ENCODE assay signal across 12 mouse cellular contexts in the genomic region with DNA sequence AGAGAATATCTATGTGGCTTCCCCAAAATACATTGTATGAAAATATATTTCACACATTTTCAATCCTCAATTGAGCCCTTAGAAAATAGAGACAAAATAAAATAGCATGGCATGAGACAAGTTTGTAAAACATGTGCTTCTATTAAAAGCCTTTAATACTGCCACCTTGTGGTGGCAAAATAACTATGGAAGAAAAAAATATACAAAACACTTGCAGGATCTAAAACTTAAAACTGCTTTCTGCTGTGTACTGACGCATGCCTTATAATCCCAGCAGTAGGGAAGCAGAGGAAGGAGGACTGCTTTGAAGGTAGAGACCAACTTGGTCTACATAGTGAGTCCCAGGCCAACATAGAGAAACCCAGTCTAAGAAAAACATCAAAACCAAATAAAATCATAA. TPM values are rescaled to one million over a fixed set of nuclear protein-coding genes. Genes with fewer than 3 reads are reported as not detected.
DNase-seq lines count a peak whose midpoint lies in the region; ATAC-seq and TF ChIP-seq lines count a peak whose summit lies in the region.
"Had no signal": no experiment of that assay in that cellular context is flagged by ENCODE, and none has a peak within 500 bp of the region (broad histone marks: within the 10 kb centered on the region; RNA-seq: fewer than 3 reads in every experiment).

No protein-coding gene starts in this region.

- no peaks in the 10 kb centered on the region for H3K27me3 ChIP-seq in hindbrain, postnatal 0 days (ENCODE audit: insufficient read depth, low read length)
- H3K27me3 ChIP-seq in hindbrain, embryonic 13.5 days = no peaks in the 10 kb centered on the region
- H3K27me3 ChIP-seq: limb, embryonic 12.5 days; stomach, embryonic 15.5 days had no signal

- 25% methylated on average over 1 of the region's 1 CpGs for WGBS in hindbrain, postnatal 0 days
- 75% methylated on average over 1 of the region's 1 CpGs for WGBS in hindbrain, embryonic 13.5 days

- H3K4me1 ChIP-seq in hindbrain, postnatal 0 days (ENCODE audit: insufficient read depth, low read length) = no peaks in the 10 kb centered on the region
- no peaks in the 10 kb centered on the region for H3K4me1 ChIP-seq in hindbrain, embryonic 13.5 days (replicated peaks)
- H3K4me1 ChIP-seq: limb, embryonic 12.5 days; stomach, embryonic 15.5 days had no signal

- no peaks in the 10 kb centered on the region for H3K9me3 ChIP-seq in hindbrain, postnatal 0 days (ENCODE audit: low read length)
- H3K9me3 ChIP-seq in hindbrain, embryonic 13.5 days = no peaks in the 10 kb centered on the region
- H3K9me3 ChIP-seq: limb, embryonic 12.5 days; stomach, embryonic 15.5 days had no signal

- no peak for ATAC-seq in hindbrain, postnatal 0 days
- ATAC-seq in hindbrain, embryonic 13.5 days (ENCODE audit: low FRiP score) = no peak
- peak; percentile 72 for ATAC-seq in erythroid progenitor cell, adult 5-6 weeks (replicated peaks; ENCODE audit: low FRiP score, poor library complexity, severe bottlenecking)
- ATAC-seq: activated CD4-positive, CD25-positive, alpha-beta regulatory T cell, adult 4 months had no signal

- TF ChIP-seq CTCF in hindbrain, postnatal 0 days (IDR thresholded peaks at IDR 0.05; ENCODE audit: low read depth) = peak; percentile 62

- no peak overlapping the region for H3K9ac ChIP-seq in hindbrain, postnatal 0 days (replicated peaks; ENCODE audit: low read length)
- H3K9ac ChIP-seq in hindbrain, embryonic 13.5 days = no peak overlapping the region
- H3K9ac ChIP-seq: limb, embryonic 12.5 days; stomach, embryonic 15.5 days had no signal

- no peaks in the 10 kb centered on the region for H3K36me3 ChIP-seq in hindbrain, postnatal 0 days (ENCODE audit: insufficient read depth, low read length)
- no peaks in the 10 kb centered on the region for H3K36me3 ChIP-seq in hindbrain, embryonic 13.5 days
- H3K36me3 ChIP-seq: limb, embryonic 12.5 days; stomach, embryonic 15.5 days had no signal

- H3K27ac ChIP-seq in hindbrain, postnatal 0 days = no peak overlapping the region
- H3K27ac ChIP-seq in hindbrain, embryonic 13.5 days = no peak overlapping the region
- H3K27ac ChIP-seq: limb, embryonic 12.5 days; stomach, embryonic 15.5 days had no signal

- peak; percentile 72 for DNase-seq in hindbrain, postnatal 0 days (ENCODE audit: low spot score)
- peak; percentile 59 for DNase-seq in thymus, postnatal 0 days (ENCODE audit: low spot score)
- DNase-seq in thymus, postnatal 25 days = no peak
- DNase-seq in urinary bladder, postnatal 4 days (ENCODE audit: low spot score in 2 of 2) = no peak
- no peak for DNase-seq in frontal cortex, postnatal 10 days (ENCODE audit: low spot score in 2 of 2)
- DNase-seq: cerebellum, postnatal 36 days; kidney, adult 18-20 months had no signal

- H3K4me3 ChIP-seq in hindbrain, postnatal 0 days (ENCODE audit: low read length) = no peak overlapping the region
- H3K4me3 ChIP-seq in hindbrain, embryonic 13.5 days = no peak overlapping the region
- H3K4me3 ChIP-seq: limb, embryonic 12.5 days; stomach, embryonic 15.5 days had no signal

- no peak overlapping the region for H3K4me2 ChIP-seq in hindbrain, postnatal 0 days (ENCODE audit: low read depth, low read length)
- H3K4me2 ChIP-seq in hindbrain, embryonic 13.5 days = no peak overlapping the region
- H3K4me2 ChIP-seq: limb, embryonic 12.5 days; stomach, embryonic 15.5 days had no signal

RNA-seq across cellular contexts. Expression of a gene that starts 19.4 kb away (rescaled TPM):
- total RNA-seq in hindbrain, postnatal 0 days (2014; rRNA removed) = 5.5 and 8.2 TPM in 2 replicates
- polyA plus RNA-seq in hindbrain, postnatal 0 days (2015; fragmentation: Nextera tagmentation; extraction: Ambion mirVana) = 22.5 and 26.4 TPM in 2 replicates
- 48.4 and 53.7 TPM in 2 replicates for polyA plus RNA-seq in hindbrain, embryonic 13.5 days (2015; fragmentation: Nextera tagmentation; extraction: Ambion mirVana)
- polyA plus RNA-seq in thymus, postnatal 0 days (2015; fragmentation: Nextera tagmentation; extraction: Ambion mirVana) = 110 and 125 TPM in 2 replicates
- total RNA-seq in erythroid progenitor cell, adult 5-6 weeks (2015; ENCODE audit: low replicate concordance) = 516 and 641 TPM in 2 replicates
- 350 and 524 TPM in 2 replicates for total RNA-seq in erythroid progenitor cell, adult 5-6 weeks (2017; ENCODE audit: low replicate concordance)

RNA-seq across cellular contexts. Expression of a gene that starts 59.5 kb away (rescaled TPM):
- total RNA-seq in hindbrain, postnatal 0 days (2014; rRNA removed) = 7.2 and 12.5 TPM in 2 replicates
- polyA plus RNA-seq in hindbrain, postnatal 0 days (2015; fragmentation: Nextera tagmentation; extraction: Ambion mirVana) = 34.6 and 45.7 TPM in 2 replicates
- polyA plus RNA-seq in hindbrain, embryonic 13.5 days (2015; fragmentation: Nextera tagmentation; extraction: Ambion mirVana) = 54.3 and 59.8 TPM in 2 replicates
- 332 and 397 TPM in 2 replicates for polyA plus RNA-seq in thymus, postnatal 0 days (2015; fragmentation: Nextera tagmentation; extraction: Ambion mirVana)
- total RNA-seq in erythroid progenitor cell, adult 5-6 weeks (2015; ENCODE audit: low replicate concordance) = 764 and 1,013 TPM in 2 replicates
- 1,945 and 2,175 TPM in 2 replicates for total RNA-seq in erythroid progenitor cell, adult 5-6 weeks (2017; ENCODE audit: low replicate concordance)

RNA-seq across cellular contexts. Expression of a gene that starts 59.6 kb away (rescaled TPM):
- total RNA-seq in hindbrain, postnatal 0 days (2014; rRNA removed) = 6.9 and 7.7 TPM in 2 replicates
- polyA plus RNA-seq in hindbrain, postnatal 0 days (2015; fragmentation: Nextera tagmentation; extraction: Ambion mirVana) = 5.3 and 6.5 TPM in 2 replicates
- polyA plus RNA-seq in hindbrain, embryonic 13.5 days (2015; fragmentation: Nextera tagmentation; extraction: Ambion mirVana) = 9.0 and 9.8 TPM in 2 replicates
- polyA plus RNA-seq in thymus, postnatal 0 days (2015; fragmentation: Nextera tagmentation; extraction: Ambion mirVana) = 20.4 and 21.8 TPM in 2 replicates
- total RNA-seq in erythroid progenitor cell, adult 5-6 weeks (2015; ENCODE audit: low replicate concordance) = 155 and 233 TPM in 2 replicates
- total RNA-seq in erythroid progenitor cell, adult 5-6 weeks (2017; ENCODE audit: low replicate concordance) = 270 and 271 TPM in 2 replicates

Comparison
In these comparisons a context has a peak if more than half of its experiments do, and no peak if none do; other contexts are left out.
1. DNase-seq: peak in hindbrain, postnatal 0 days (single experiment) and thymus, postnatal 0 days (single experiment); none in thymus, postnatal 25 days (single experiment), urinary bladder, postnatal 4 days (0 of 2) and frontal cortex, postnatal 10 days (0 of 2).